Mouse (Mus musculus): ENCODE results near the gene Ppcs. TPM values are rescaled to one million over a fixed set of nuclear protein-coding genes. Genes with fewer than 3 reads are reported as not detected.

The Ppcs gene
- polyA plus RNA-seq, 1 experiment from 2014 or later = 30.8 TPM

Other genes starting within 250 kb of the Ppcs start
- gene Zfp691, start 248.2 kb downstream of the Ppcs start, polyA plus RNA-seq (2014; fragmentation: Nextera tagmentation; extraction: Ambion mirVana) = 5.4 and 8.1 TPM in 2 replicates
- gene Ermap, start 232.4 kb downstream of the Ppcs start, polyA plus RNA-seq (2014; fragmentation: Nextera tagmentation; extraction: Ambion mirVana) = 263 and 274 TPM in 2 replicates
- gene Svbp, start 227.1 kb downstream of the Ppcs start, polyA plus RNA-seq (2014; fragmentation: Nextera tagmentation; extraction: Ambion mirVana) = 169 and 174 TPM in 2 replicates
- gene Tmem269, start 204.2 kb downstream of the Ppcs start, polyA plus RNA-seq (2014; fragmentation: Nextera tagmentation; extraction: Ambion mirVana) = not detected in 2 replicates
- gene AU022252, start 189.7 kb downstream of the Ppcs start, polyA plus RNA-seq (2014; fragmentation: Nextera tagmentation; extraction: Ambion mirVana) = 30.7 and 33.3 TPM in 2 replicates
- 20.8 and 21.6 TPM in 2 replicates for gene P3h1, start 189.5 kb downstream of the Ppcs start, polyA plus RNA-seq (2014; fragmentation: Nextera tagmentation; extraction: Ambion mirVana)
- gene Cldn19, start 167.0 kb downstream of the Ppcs start, polyA plus RNA-seq (2014; fragmentation: Nextera tagmentation; extraction: Ambion mirVana) = not detected in 2 replicates
- gene Ybx1, start 127.8 kb downstream of the Ppcs start, polyA plus RNA-seq (2014; fragmentation: Nextera tagmentation; extraction: Ambion mirVana) = 952 and 969 TPM in 2 replicates
- 138 and 140 TPM in 2 replicates for gene Ppih, start 101.9 kb downstream of the Ppcs start, polyA plus RNA-seq (2014; fragmentation: Nextera tagmentation; extraction: Ambion mirVana)
- gene Ccdc30, start 6.9 kb downstream of the Ppcs start, polyA plus RNA-seq (2014; fragmentation: Nextera tagmentation; extraction: Ambion mirVana) = 1.6 and 3.7 TPM in 2 replicates
- 0.32 TPM in 1 of 2 replicates, not detected in the other for gene Zmynd12, start 394 bp upstream of the Ppcs start, polyA plus RNA-seq (2014; fragmentation: Nextera tagmentation; extraction: Ambion mirVana)
- 0.34 and 0.44 TPM in 2 replicates for gene Rimkla, start 70.2 kb upstream of the Ppcs start, polyA plus RNA-seq (2014; fragmentation: Nextera tagmentation; extraction: Ambion mirVana)
- 16.5 and 19.1 TPM in 2 replicates for gene Foxj3, start 114.6 kb upstream of the Ppcs start, polyA plus RNA-seq (2014; fragmentation: Nextera tagmentation; extraction: Ambion mirVana)
- gene Frg2f1, start 117.1 kb upstream of the Ppcs start, polyA plus RNA-seq (2014; fragmentation: Nextera tagmentation; extraction: Ambion mirVana) = 1.4 and 1.9 TPM in 2 replicates
- gene Guca2a, start 215.3 kb upstream of the Ppcs start, polyA plus RNA-seq (2014; fragmentation: Nextera tagmentation; extraction: Ambion mirVana) = 0.62 TPM in 1 of 2 replicates, not detected in the other
- gene Guca2b, start 236.5 kb upstream of the Ppcs start, polyA plus RNA-seq (2014; fragmentation: Nextera tagmentation; extraction: Ambion mirVana) = 0.40 TPM in 1 of 2 replicates, not detected in the other

All from liver, embryonic 11.5 days (tissue).